Mouse (Mus musculus) MEL (cell line): Measurements from ENCODE around the gene Dusp1.

Experiments used
- BHLHE40 ChIP-seq: IDR thresholded peaks from 2 replicates; pipeline ENCODE4 v1.6.1; 2012; ENCODE audit warnings: low read depth, mild to moderate bottlenecking, inconsistent platforms, low read length, improper control_type of control experiment, borderline replicate concordance
- CHD2 ChIP-seq: IDR thresholded peaks from 2 replicates; pipeline ENCODE4 v1.6.1; 2011; ENCODE audit warnings: low read length, improper control_type of control experiment
- CTCF ChIP-seq, 3 experiments: IDR thresholded peaks in 2 of 3; conservative IDR thresholded peaks in 1 of 3; 2 replicates each; pipeline ENCODE4 v1.5.1; 2011 to 2012; ENCODE audit warnings: low read length in 3 of 3, low read depth in 2 of 3, mild to moderate bottlenecking in 2 of 3, improper control_type of control experiment in 1 of 3, inconsistent platforms in 1 of 3, mixed read lengths in 1 of 3, moderate library complexity in 1 of 3; ENCODE audit not compliant: control insufficient read depth in 1 of 3, insufficient read depth in 1 of 3, poor library complexity in 1 of 3, severe bottlenecking in 1 of 3
- ELF1 ChIP-seq: IDR thresholded peaks from 2 replicates; pipeline ENCODE4 v1.6.1; 2014; ENCODE audit warnings: low read depth, mild to moderate bottlenecking, inconsistent platforms, low read length, improper control_type of control experiment, moderate library complexity
- EP300 ChIP-seq, 2 experiments: IDR thresholded peaks; 2 replicates each; pipeline ENCODE4 v1.6.1; 2011; ENCODE audit warnings: improper control_type of control experiment in 2 of 2, low read length in 2 of 2, low read depth in 1 of 2, mild to moderate bottlenecking in 1 of 2
- GATA1 ChIP-seq: IDR thresholded peaks from 2 replicates; pipeline ENCODE4 v1.6.1; 2011; ENCODE audit warnings: low read depth, low read length, improper control_type of control experiment
- HCFC1 ChIP-seq: IDR thresholded peaks from 2 replicates; pipeline ENCODE4 v1.6.1; 2012; ENCODE audit warnings: low read depth, mild to moderate bottlenecking, inconsistent platforms, low read length, improper control_type of control experiment, moderate library complexity
- MAX ChIP-seq: IDR thresholded peaks from 2 replicates; pipeline ENCODE4 v1.6.1; 2011; ENCODE audit warnings: low read length, improper control_type of control experiment
- MAZ ChIP-seq: IDR thresholded peaks from 2 replicates; pipeline ENCODE4 v1.6.1; 2012; ENCODE audit warnings: low read depth, mild to moderate bottlenecking, inconsistent platforms, low read length, improper control_type of control experiment
- POLR2A ChIP-seq, 2 experiments: IDR thresholded peaks; 2 replicates each; pipeline ENCODE4 v1.6.1; 2011 to 2012; ENCODE audit warnings: low read length in 2 of 2, mild to moderate bottlenecking in 2 of 2, control low read depth in 1 of 2, improper control_type of control experiment in 1 of 2, low read depth in 1 of 2, moderate library complexity in 1 of 2; ENCODE audit not compliant: control insufficient read depth in 1 of 2, insufficient read depth in 1 of 2, poor library complexity in 1 of 2
- TCF12 ChIP-seq: IDR thresholded peaks from 2 replicates; pipeline ENCODE4 v1.6.1; 2014; ENCODE audit warnings: low read depth, mild to moderate bottlenecking, inconsistent platforms, low read length, improper control_type of control experiment, moderate library complexity
- ZMIZ1 ChIP-seq: IDR thresholded peaks from 2 replicates; pipeline ENCODE4 v1.6.1; 2012; ENCODE audit warnings: low read depth, mild to moderate bottlenecking, inconsistent platforms, low read length, improper control_type of control experiment, moderate library complexity
- ZNF384 ChIP-seq: IDR thresholded peaks from 2 replicates; pipeline ENCODE4 v1.6.1; 2012; ENCODE audit warnings: low read depth, mild to moderate bottlenecking, inconsistent platforms, low read length, improper control_type of control experiment

- TF ChIP-seq ZNF384 = no peak
- no peak for TF ChIP-seq POLR2A (IDR thresholded peaks at IDR 0.05; ENCODE audit: control insufficient read depth in 1 of 2, insufficient read depth in 1 of 2, low read depth in 1 of 2, low read length in 2 of 2, poor library complexity in 1 of 2)
- no peak for TF ChIP-seq CTCF (IDR thresholded peaks at IDR 0.05 in 2 of 3, conservative IDR thresholded peaks at IDR 0.05 in 1 of 3; ENCODE audit: control insufficient read depth in 1 of 3, insufficient read depth in 1 of 3, low read depth in 2 of 3, low read length in 3 of 3, poor library complexity in 1 of 3, severe bottlenecking in 1 of 3)
- TF ChIP-seq MAZ = no peak
- no peak for TF ChIP-seq MAX
- TF ChIP-seq EP300 (IDR thresholded peaks at IDR 0.05; ENCODE audit: low read depth in 1 of 2, low read length in 2 of 2) = no peak
- no peak for TF ChIP-seq HCFC1
- no peak for TF ChIP-seq GATA1
- TF ChIP-seq ELF1 = no peak
- TF ChIP-seq BHLHE40 = no peak
- no peak for TF ChIP-seq CHD2
- TF ChIP-seq ZMIZ1 = no peak
- TF ChIP-seq TCF12 = no peak
Observed at GRCm38 (mm10) chr17:26463432-26463831, 98.5 kb downstream of the Dusp1 start.
